Mouse (Mus musculus): Measurements from ENCODE around the gene E130309D02Rik. TPM values are rescaled to one million over a fixed set of nuclear protein-coding genes. Genes with fewer than 3 reads are reported as not detected.

The E130309D02Rik gene
- total RNA-seq (2014; fragmentation: Nextera tagmentation) (40.5 and 47.3 TPM in 2 replicates), total RNA-seq (2017) (16.5 and 22.4 TPM in 2 replicates)

- ATAC-seq (replicated peaks; ENCODE audit: poor library complexity, severe bottlenecking): peak; percentile 65
These were observed at the start of gene E130309D02Rik for GRCm38 (mm10) chr5:143314730-143315513. Gene E130309D02Rik, minus strand, starts transcription at chr5:143315360.

GRCm38 (mm10) chr5:143363678-143364615 lies 48.8 kb upstream of the E130309D02Rik start:
- no peak; the same call in 1 of the 2 replicates for ATAC-seq (replicated peaks; ENCODE audit: poor library complexity, severe bottlenecking)

- no peak for ATAC-seq (replicated peaks; ENCODE audit: poor library complexity, severe bottlenecking)
These were observed 46.3 kb upstream of the E130309D02Rik start for GRCm38 (mm10) chr5:143361428-143361827.

- ATAC-seq (replicated peaks; ENCODE audit: poor library complexity, severe bottlenecking): peak; percentile 43; the same call in 1 of the 2 replicates
These were observed 44.8 kb upstream of the E130309D02Rik start for GRCm38 (mm10) chr5:143360000-143360399.

DNA sequence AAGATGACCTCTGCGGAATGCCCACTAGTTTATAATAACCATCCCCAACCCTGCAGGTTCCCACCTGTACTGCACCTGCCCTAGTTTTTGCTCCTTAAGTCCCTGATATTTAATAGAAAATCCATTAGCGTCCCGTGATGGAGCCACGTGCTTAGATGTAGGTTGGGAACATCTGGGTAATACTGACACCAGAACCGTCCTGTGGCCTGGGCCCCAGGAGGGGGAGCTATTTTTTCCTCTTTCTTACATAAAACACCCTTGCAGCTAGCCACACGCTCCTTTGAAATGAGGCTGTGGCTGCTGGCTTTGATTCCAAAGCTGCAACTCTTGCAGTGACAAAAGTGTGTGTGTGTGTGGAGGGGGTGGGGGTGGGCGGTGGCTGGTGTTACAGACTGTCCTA lies 44.1 kb upstream of the E130309D02Rik start:
- no peak for ATAC-seq (replicated peaks; ENCODE audit: poor library complexity, severe bottlenecking)

- ATAC-seq (replicated peaks; ENCODE audit: poor library complexity, severe bottlenecking): no peak
These were observed 42.4 kb upstream of the E130309D02Rik start for GRCm38 (mm10) chr5:143357564-143357963.

GRCm38 (mm10) chr5:143356686-143357388 lies 41.7 kb upstream of the E130309D02Rik start, which contains the start of gene Grid2ip:
Gene Grid2ip, plus strand, starts transcription at chr5:143357338.
- no peak for ATAC-seq (replicated peaks; ENCODE audit: poor library complexity, severe bottlenecking)

GRCm38 (mm10) chr5:143356017-143356416 lies 40.9 kb upstream of the E130309D02Rik start:
- ATAC-seq (replicated peaks; ENCODE audit: poor library complexity, severe bottlenecking): no peak

- no peak for ATAC-seq (replicated peaks; ENCODE audit: poor library complexity, severe bottlenecking)
These were observed 31.2 kb upstream of the E130309D02Rik start for GRCm38 (mm10) chr5:143346367-143346766.

GRCm38 (mm10) chr5:143339603-143340002 lies 24.4 kb upstream of the E130309D02Rik start:
- no peak for ATAC-seq (replicated peaks; ENCODE audit: poor library complexity, severe bottlenecking)

GRCm38 (mm10) chr5:143336559-143336958 lies 21.4 kb upstream of the E130309D02Rik start:
- 0 out of 2 replicates have a peak, but pooled peaks have one; percentile 29 for ATAC-seq (replicated peaks; ENCODE audit: poor library complexity, severe bottlenecking)

GRCm38 (mm10) chr5:143335089-143335460 lies 19.9 kb upstream of the E130309D02Rik start:
- peak; percentile 38 for ATAC-seq (replicated peaks; ENCODE audit: poor library complexity, severe bottlenecking)

GRCm38 (mm10) chr5:143334418-143335088 lies 19.4 kb upstream of the E130309D02Rik start:
- peak; percentile 67 for ATAC-seq (replicated peaks; ENCODE audit: poor library complexity, severe bottlenecking)

DNA sequence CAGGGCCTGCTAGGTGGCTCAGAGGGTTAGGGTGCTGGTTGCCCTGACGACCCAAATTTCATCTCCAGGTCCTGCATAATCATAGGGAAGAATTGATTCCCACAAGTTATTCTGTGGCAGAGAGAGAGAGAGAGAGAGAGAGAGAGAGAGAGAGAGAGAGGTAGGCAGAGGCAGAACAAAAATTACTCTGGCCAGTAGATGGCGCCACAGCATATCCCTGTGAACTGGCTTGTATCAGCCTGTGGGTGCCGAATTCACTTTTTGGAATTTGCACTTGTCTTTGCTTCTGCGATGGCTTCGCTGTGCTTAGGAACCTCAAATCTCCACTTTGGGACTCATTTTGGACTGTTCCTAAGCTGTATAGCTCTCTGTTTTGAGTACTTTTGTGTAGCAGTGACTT lies 18.7 kb upstream of the E130309D02Rik start:
- ATAC-seq (replicated peaks; ENCODE audit: poor library complexity, severe bottlenecking): peak; percentile 41

- peak; percentile 93 for ATAC-seq (replicated peaks; ENCODE audit: poor library complexity, severe bottlenecking)
These were observed 13.7 kb upstream of the E130309D02Rik start, which contains the start of gene Zdhhc4 for GRCm38 (mm10) chr5:143328690-143329495. Gene Zdhhc4, minus strand, starts transcription at chr5:143329256.

DNA sequence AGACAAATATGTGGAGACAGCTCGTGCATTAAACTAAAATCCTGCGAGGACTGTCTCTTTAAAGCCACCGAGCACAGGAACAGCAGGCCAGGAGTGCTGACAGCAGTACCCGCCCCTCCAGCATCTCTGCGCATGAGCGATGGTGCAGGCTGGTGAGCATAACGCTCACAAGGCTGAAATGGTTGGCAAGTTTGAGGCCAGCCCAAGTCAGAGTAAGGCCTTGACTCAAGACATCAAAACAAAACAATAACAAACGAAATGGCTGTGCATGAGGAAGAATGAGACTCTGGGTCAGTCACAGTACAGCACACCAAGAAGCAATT lies 2.1 kb upstream of the E130309D02Rik start:
- ATAC-seq (replicated peaks; ENCODE audit: poor library complexity, severe bottlenecking): no peak

DNA sequence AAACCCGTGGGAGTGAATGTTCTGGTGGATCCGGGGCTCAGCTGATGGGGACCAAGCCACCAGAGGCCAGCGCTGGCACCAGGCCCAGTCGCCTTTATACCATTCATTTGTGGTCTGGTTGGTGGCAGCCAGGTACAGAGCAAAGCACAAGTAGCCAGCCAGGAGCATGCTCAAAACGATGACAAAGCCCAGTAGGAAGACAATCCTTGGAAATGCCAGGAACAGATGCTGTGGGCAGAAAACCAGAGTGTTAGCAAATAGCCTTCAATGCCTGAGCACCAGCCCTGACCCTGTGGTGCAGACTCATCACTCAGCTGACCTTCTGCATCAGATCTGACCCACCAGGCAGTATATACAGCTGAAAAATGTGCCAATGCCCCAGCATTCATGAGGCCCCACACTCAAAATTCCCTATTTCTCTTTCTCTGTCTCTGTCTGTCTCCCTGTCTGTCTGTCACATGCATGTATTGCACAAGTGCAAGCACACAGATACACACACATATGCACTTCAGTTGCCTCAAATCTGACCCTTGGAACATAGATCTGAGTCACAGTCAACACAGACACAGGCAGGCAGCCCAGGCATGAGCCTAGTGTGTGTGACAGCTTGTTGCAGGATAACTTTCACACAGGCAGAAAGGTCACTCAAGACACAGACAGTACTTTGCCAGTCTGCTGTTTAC lies 1.6 kb upstream of the E130309D02Rik start:
- no peak for ATAC-seq (replicated peaks; ENCODE audit: poor library complexity, severe bottlenecking)

- ATAC-seq (replicated peaks; ENCODE audit: poor library complexity, severe bottlenecking): 0 out of 2 replicates have a peak, but pooled peaks have one; percentile 2
These were observed 341 bp upstream of the E130309D02Rik start for GRCm38 (mm10) chr5:143315514-143315888.
